Mouse (Mus musculus) embryo, embryonic 9.5 days (tissue): ENCODE measurements around the gene Lenep.
A peak's percentile ranks its signal among the peaks of the same experiment; 100 is the strongest.
"Not testable (repeated sequence)": the region's sequence is repeated elsewhere in the genome, so short reads cannot be mapped to it uniquely, and the experiment has no call there.

ENCODE experiments used
- DNase-seq: peaks from one replicate; pipeline ENCODE4 v3.0.0-alpha.2; 2017; ENCODE audit errors: extremely low spot score

Gene Lenep

GRCm38 (mm10) chr3:89402693-89403092 lies at the start of gene Lenep:
Gene Lenep (minus strand): TSS chr3:89402793.
- no peak for DNase-seq

DNA sequence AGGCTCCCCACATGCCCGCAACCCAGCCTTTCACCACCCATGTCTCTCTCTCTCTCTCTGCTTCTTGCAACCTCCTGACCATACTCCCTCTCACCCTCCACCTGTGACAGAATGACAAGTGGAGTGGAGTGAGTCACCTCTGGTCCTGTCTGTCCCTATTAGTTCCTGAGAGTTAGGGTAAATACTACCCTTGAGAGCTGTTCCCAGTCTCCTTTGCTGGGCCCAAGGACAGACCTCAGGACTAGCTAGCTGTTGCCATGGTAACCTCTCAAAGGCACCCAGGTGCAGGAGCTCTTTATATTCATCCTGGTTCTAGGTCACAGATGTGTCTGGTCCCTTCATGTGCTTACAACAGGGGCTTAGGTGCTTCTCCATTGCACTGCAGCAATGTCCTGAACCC lies 49.3 kb upstream of the Lenep start:
- DNase-seq: no peak

- peak; percentile 68 for DNase-seq
Measured at GRCm38 (mm10) chr3:89449541-89449940, 46.9 kb upstream of the Lenep start.

GRCm38 (mm10) chr3:89448720-89449537 lies 46.3 kb upstream of the Lenep start:
- no peak for DNase-seq

GRCm38 (mm10) chr3:89440691-89441090 lies 38.1 kb upstream of the Lenep start:
- DNase-seq: no peak

DNA sequence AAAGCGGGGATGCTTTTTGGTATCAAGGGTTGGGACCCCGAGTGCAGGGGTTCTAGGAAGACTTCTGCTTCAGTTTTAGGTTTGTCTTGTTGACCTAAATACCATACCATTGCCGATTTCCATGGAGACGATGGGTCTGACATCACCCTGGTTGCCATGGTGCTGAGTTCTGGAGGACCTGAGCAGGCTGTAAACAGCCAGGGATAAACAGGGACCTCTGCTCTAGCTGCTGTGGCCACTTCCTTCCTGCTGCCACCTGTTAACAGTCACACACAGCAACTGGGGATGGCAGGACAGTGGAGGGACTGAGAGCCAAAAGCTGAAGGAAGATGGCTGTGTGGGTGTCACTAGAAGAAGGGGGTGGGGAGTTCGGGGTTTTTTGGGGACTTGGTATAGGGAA lies 34.7 kb upstream of the Lenep start:
- DNase-seq: peak; percentile 43

GRCm38 (mm10) chr3:89436176-89437113 lies 33.9 kb upstream of the Lenep start, which contains the start of gene Pbxip1:
Gene Pbxip1 (plus strand): TSS chr3:89436706.
- DNase-seq: peak; percentile 88

DNA sequence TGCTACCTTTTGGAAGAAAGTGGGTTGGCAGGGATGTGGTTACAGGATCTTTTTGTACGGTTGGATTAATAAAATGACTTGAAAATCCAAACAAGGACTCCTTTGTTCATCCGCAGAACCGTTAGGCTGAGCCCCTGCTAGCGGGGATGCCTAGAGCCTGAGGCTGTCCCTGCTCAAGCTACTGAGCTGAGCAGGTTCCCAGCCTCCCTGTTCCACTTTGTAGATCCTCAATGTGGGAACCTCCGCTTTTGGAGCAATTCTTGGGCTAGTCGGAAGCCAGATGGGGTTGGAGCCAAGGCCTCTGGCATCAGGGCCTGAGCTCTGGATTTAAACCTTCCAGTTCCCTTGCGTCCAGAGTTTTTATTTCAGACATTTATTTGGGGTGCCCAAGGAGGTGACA lies 32.4 kb upstream of the Lenep start:
- DNase-seq: no peak

GRCm38 (mm10) chr3:89434532-89434931 lies 31.9 kb upstream of the Lenep start:
- DNase-seq: no peak

DNA sequence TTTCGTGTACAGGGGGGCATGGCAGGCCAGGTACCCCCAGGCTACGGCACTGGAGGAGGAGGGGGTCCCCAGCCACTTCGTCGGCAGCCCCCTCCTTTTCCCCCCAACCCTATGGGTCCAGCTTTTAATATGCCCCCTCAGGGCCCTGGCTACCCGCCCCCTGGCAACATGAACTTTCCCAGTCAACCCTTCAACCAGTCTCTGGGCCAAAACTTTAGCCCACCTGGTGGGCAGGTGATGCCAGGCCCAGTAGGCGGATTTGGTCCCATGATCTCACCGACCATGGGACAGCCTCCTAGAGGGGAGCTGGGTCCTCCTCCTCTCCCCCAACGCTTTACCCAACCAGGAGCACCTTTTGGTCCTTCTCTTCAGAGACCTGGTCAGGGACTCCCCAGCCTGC lies 30.0 kb upstream of the Lenep start:
- no peak for DNase-seq

DNA sequence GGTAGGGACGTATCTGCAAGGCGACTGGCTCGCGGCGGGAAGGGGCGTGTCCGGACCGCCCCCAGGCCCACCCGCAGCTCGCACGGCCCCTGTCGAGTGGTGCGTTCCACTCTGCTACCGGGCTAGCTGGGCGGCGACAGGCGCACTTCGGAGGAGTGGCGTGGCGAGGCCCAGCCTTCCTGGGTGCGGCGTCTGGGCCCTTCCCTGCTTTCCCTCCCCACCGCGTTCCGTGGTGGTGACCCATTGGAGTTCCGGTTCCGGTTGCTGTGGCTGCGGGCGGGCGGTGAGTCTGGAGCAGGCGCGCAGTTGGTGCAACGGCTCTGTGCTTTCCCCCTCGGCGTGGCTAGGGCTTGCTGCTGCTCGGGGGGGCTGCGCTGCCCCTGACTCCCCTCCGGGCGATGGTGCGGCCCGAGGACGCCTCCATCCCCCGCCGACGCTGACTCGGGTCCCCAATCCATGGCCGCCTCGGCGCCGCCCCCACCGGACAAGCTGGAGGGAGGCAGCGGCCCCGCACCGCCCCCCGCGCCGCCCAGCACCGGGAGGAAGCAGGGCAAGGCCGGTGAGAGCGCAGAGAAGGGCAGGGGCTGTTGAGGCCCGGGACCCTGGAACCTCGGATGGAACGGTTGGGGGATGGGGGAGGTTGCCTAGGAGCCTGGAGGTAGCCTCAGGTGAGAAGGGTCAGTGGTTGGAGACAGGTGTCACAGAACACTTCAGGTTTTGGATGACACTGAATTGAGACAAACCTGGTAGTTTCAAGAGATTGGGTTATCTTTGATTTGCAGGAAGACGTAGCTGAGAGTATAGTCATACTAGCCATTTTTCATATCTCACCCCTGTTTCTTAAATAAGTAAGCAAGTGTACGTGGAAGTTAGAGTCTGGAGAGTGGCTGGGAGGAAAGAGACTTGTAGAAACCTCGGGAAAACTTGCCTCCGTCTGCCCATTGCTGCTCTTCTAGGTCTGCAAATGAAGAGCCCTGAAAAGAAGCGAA lies 27.9 kb upstream of the Lenep start, which contains the start of gene Pygo2:
Pygo2 (plus strand) TSS at position 44 of the 989 bp plus-strand sequence.
- peak; percentile 95 for DNase-seq

GRCm38 (mm10) chr3:89429021-89429420 lies 26.4 kb upstream of the Lenep start:
- not testable (repeated sequence) for DNase-seq

DNA sequence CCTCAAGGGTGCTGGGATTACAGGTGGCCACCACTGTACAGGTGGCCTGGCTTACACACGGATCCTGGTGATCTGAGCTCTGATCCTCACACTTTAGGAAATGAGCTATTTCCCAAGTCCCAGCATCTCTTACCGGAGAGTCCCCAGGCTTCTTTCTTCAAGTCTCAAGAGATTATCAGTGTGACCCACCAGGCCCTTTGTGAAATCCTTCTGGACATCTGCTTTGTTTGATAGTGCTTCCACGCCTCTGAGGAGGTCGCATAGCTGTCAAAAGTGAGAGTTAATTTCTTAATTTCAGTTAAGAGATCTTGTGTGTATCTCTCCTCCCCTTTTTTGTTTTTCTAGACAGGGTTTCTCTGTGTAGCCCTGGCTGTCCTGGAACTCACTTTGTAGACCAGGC lies 23.3 kb upstream of the Lenep start:
- DNase-seq: no peak

- DNase-seq: no peak
Measured at GRCm38 (mm10) chr3:89425141-89425525, 22.5 kb upstream of the Lenep start.

DNA sequence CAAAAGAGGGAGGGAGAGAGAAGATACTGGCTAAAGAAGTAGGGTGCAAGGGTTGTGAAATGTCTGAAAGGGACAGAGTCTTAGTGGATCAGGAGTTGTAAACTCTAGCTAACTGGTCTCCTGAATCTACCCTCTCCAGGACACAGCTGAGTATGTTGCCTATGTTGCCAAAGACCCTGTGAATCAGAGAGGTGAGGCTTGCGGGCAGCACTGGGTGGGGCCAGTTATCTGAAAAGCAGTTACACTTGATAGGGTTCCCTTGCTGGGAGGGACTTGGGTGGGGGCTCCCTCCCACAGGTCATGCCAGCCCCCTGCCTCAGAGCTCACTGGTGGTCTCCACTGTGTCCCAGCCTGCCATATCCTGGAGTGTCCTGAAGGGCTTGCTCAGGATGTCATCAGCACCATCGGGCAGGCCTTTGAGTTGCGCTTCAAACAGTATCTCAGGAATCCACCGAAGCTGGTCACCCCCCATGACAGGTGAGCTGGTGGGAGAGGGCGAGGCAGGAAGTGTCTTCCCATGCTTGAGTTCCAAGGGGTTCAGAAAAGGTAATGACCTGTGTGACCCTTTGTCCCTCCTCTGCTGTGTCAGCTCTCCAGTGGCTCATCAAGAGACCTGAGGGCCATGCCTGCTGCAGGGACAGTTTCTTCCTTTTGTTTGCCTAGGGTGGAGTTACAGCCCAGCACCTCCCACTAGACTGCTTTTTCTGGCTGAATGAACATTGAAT lies 22.0 kb upstream of the Lenep start:
- DNase-seq: no peak

- DNase-seq: no peak
Measured at GRCm38 (mm10) chr3:89422556-89423205, 20.1 kb upstream of the Lenep start.

- peak; percentile 34 for DNase-seq
Measured at GRCm38 (mm10) chr3:89421810-89422473, 19.3 kb upstream of the Lenep start.

DNA sequence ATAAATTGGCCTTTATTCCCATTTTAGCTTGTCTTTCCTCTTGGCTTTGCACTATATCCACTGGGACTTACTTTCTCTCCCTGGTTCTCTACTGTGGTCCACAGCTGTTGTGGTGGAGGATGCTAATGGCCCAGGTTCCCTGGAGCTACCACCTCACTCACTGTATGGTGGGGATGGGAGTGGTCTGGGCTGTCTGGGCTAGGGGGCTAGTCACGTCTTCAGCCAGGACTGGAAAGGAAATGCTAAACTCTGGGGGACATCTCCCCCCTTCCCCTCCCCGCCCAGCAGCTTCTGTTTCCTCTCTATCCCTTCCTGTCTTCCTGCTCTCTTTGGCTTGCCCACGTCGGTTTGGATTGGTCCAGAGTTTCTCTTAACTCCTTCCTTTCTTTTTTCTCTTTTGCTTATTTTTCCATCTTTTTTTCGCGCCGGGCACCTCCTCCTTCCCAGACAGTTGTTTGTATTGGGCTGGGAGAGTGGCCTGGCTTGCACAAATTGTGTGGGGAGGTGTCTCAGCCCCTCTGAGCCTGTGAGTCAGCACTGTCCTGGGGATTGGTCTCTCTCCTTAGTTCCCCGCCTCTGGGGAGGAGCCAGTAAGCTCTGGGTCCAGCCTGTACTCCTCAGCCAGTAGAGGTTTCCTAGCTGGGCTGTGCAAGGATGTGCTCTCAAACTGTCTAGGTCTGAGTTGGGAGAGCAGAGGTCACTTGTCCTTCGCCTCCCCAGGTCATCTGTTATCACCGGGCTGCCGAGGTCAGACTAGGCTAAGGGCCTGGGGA lies 18.6 kb upstream of the Lenep start:
- DNase-seq: peak; percentile 80

GRCm38 (mm10) chr3:89420421-89420820 lies 17.8 kb upstream of the Lenep start:
- no peak for DNase-seq
